In the genomic region with DNA sequence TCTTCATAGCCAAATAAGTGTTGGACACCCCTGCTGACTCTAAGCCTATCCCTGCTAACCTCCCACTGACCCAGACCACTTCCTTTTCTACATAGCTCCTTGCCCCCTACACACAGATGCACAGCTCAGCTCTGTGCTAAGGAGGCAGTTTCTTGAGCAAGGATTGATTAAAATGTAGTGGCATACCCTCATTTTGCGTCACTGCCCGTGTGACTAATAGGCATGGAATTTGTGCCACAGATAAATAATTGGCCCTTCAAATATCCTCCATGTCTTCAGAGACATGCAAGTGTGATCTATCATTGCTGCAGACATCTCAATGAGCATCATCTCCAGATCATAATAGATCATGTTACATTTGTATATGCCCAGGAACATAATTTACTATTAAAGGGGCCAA, we compare ENCODE assay signal across 21 mouse cellular contexts.
DNase-seq lines count a peak whose midpoint lies in the region; TF ChIP-seq lines count a peak whose summit lies in the region.
"Had no signal": no experiment of that assay in that cellular context is flagged by ENCODE, and none has a peak within 500 bp of the region (broad histone marks: within the 10 kb centered on the region; RNA-seq: fewer than 3 reads in every experiment).

No protein-coding gene starts in this region.

- intact Hi-C loops in heart, postnatal 36 days (cut with DNase I), result no loop called here
- intact Hi-C loops in left cerebral cortex, postnatal 10 days (cut with DNase I), result no loop called here

- no peaks in the 10 kb centered on the region for H3K27me3 ChIP-seq in myocyte (ENCODE audit: control insufficient read depth, insufficient read depth, insufficient read length)
- H3K27me3 ChIP-seq: CH12.LX; embryonic facial prominence, embryonic 15.5 days; hindbrain, embryonic 15.5 days had no signal

- TF ChIP-seq POLR2A in myocyte (IDR thresholded peaks at IDR 0.05; ENCODE audit: insufficient read length, low read depth), result no peak

- no peaks in the 10 kb centered on the region for H3K79me2 ChIP-seq in myocyte (ENCODE audit: control insufficient read depth, insufficient read depth)

- H3K4me2 ChIP-seq in myocyte (ENCODE audit: low read depth), result peak overlapping the region; percentile 0
- H3K4me2 ChIP-seq: embryonic facial prominence, embryonic 15.5 days; hindbrain, embryonic 15.5 days had no signal

- peak; percentile 10 to 59 for DNase-seq in adrenal gland, adult (ENCODE audit: inconsistent age in 2 of 2, low spot score in 1 of 2)
- DNase-seq in adrenal gland, postnatal 25 days, result no peak
- peak; percentile 13 for DNase-seq in heart, adult 11 months
- no peak for DNase-seq in heart, postnatal 36 days
- peak; percentile 10 for DNase-seq in adrenal gland, postnatal 10 days
- DNase-seq in left cerebral cortex, postnatal 10 days (ENCODE audit: extremely low spot score in 1 of 2, low spot score in 2 of 2), result no peak
- no peak for DNase-seq in MN1 (ENCODE audit: low spot score)
- DNase-seq: cerebellum, adult 18-20 months; cerebellum, adult 9-11 months; cerebellum, postnatal 36 days; gastrocnemius, postnatal 36 days; heart, adult 18-20 months; heart, postnatal 10 days; kidney, adult 2 months had no signal

- no peaks in the 10 kb centered on the region for H3K36me3 ChIP-seq in myocyte (ENCODE audit: control insufficient read depth, insufficient read depth)
- H3K36me3 ChIP-seq: embryonic facial prominence, embryonic 15.5 days; forebrain, embryonic 10.5 days; heart, embryonic 10.5 days; hindbrain, embryonic 15.5 days had no signal

- H3K4me3 ChIP-seq in myocyte, result no peak overlapping the region
- H3K4me3 ChIP-seq: embryonic facial prominence, embryonic 15.5 days; erythroblast, embryonic 14.5 days; forebrain, embryonic 10.5 days; heart, embryonic 10.5 days; hindbrain, embryonic 15.5 days had no signal

- H3ac ChIP-seq in myocyte (ENCODE audit: control insufficient read depth, insufficient read length), result no peak overlapping the region

TF ChIP-seq in myocyte, 11 proteins besides CTCF, POLR2A, EP300 and RAD21:
- TF ChIP-seq MYOD1 (IDR thresholded peaks at IDR 0.05; ENCODE audit: control insufficient read depth in 1 of 3, insufficient read length in 2 of 3, low read depth in 2 of 3) (no peak), CEBPB (IDR thresholded peaks at IDR 0.05; ENCODE audit: insufficient read depth, poor library complexity, severe bottlenecking) (peak; percentile 68)

Comparison
In these comparisons a context has a peak if more than half of its experiments do, and no peak if none do; other contexts are left out.
1. DNase-seq: peak in adrenal gland, adult (2 of 2), heart, adult 11 months (single experiment) and adrenal gland, postnatal 10 days (single experiment); none in adrenal gland, postnatal 25 days (single experiment), heart, postnatal 36 days (0 of 2), left cerebral cortex, postnatal 10 days (0 of 2) and MN1 (single experiment).